Mouse (Mus musculus) NIH3T3 (cell line): ENCODE results near the gene Ccdc69.
A peak's percentile ranks its signal among the peaks of the same experiment; 100 is the strongest.
"Not testable (repeated sequence)": the region's sequence is repeated elsewhere in the genome, so short reads cannot be mapped to it uniquely, and the experiment has no call there.

Experiments used
- DNase-seq: peaks from one replicate; pipeline ENCODE4 v3.0.0-alpha.2; 2012; ENCODE audit warnings: low read depth

Ccdc69 gene

DNA sequence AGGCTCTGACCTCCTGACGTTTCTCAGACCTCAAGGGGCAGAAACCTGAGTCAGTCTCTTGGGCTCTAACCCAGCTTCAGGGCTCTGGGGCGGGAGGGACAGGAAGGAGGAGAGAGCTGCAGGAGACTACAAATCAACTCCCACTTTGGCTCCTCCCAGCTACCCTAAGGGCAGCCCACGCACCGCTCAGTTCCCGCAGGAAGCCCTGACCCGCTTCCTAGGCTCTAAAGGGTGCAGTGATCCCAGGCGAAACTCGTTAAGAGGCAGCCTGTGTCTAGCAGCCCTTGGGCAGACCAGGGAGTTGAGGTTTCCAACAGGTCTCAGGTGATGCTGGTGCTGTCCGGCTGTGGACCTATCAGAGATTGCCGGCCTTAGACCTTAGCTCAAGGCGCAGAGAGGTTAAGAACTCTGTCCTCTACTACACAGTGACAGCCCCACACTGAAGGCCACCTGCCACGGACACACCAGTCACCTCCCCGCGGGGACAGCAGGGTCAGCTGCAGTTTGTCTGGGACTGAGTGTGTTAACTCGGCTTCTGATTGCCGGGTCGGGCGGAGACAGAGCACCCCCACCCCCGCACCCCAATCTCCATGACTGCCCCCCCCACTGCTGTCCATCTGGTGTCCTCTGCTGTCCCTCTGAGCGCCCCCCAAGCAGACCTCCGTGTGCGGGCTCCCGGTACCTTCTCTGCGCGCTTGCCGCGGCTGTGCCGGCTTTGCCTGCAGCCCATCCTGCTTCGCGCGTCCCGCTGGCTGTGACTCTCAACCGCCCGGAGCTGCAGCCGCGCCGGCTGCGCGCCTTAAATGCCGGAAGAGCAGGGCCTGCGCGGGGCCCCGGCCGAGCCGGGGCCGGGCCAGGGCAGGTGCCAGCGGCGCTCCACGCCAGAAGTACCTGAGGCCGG lies at the start of gene Ccdc69:
Gene Ccdc69, minus strand, starts transcription at position 801 of the 901 bp plus-strand sequence.
- DNase-seq = peak; percentile 59

DNA sequence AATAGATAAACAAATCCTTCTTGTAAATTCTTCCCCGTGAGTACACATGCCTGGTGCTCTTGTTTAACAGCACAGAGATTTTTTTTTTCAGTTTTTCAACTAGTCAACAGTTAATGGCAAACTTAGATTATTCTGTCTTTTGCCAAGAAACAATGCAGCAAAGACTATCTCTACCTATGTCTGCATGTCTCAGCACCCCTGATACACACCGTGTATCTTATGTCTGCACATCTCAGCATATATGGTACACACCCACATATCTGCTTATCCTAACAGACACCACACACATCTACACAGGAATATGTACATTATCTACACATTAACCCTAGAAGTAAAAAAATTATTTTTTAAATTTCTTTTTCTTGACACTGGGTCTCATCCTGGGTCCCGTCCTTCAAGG lies 48.7 kb upstream of the Ccdc69 start:
- DNase-seq = no peak

GRCm38 (mm10) chr11:55121430-55121829 lies 43.5 kb upstream of the Ccdc69 start:
- DNase-seq = no peak

DNA sequence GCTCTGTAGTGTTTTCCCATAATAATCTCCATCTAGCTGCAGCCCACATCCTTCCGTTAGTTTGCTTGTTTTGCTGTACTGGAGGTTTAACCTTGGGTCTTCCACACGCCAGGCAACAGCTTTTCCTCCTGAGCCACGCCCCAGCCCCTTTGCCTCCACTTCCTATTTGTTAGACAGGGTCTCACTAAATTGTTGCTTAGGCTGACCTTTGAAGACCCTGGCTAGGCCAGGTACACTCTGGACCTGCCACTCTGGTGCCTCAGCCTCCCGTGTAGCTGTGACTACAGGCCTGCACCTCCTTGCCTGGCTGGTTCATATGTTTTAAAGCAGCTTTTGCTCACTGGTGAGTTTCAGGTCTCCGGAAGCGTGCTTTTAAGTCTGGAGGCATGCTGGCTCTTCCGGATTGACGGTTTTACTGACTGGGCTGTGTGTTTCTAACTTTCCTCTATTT lies 42.9 kb upstream of the Ccdc69 start:
- DNase-seq = no peak

GRCm38 (mm10) chr11:55120279-55120678 lies 42.3 kb upstream of the Ccdc69 start:
- no peak for DNase-seq

DNA sequence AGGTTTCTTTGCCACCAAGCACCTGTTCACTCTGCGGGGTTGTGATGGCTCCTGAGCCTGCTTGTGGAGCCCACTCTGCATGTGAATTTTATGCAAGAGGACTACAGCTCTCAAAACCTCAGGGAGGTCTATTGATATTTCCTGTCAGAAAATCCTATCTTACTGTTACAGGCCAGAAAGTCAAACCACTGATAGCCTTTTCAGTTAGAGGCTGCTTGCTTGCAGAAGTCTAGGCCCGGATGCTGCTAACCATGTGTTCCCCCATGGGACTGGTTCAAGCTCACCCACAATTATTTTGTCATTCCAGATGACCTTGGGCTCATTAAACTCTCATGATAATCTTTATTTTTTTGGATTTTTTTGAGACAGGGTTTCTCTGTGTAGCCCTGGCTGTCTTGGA lies 39.1 kb upstream of the Ccdc69 start:
- no peak for DNase-seq

DNA sequence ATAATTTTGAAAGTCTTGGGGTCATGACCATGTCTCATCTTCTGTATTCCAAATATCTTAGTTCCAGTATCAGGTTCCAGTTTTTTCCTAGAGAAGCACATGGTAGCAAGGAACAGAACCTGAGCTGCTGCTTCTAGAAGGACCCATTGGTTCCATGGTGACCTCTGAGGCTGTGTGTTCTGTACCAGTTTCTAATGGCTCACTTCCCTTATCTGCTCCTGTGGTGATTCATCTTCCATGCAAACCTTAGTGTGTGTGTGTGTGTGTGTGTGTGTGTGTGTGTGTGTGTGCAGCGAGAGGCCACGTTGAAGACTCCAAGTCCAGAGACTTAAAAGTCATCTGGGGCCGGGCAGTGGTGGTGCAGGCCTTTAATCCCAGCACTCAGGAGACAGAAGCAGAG lies 38.1 kb upstream of the Ccdc69 start:
- DNase-seq = no peak

DNA sequence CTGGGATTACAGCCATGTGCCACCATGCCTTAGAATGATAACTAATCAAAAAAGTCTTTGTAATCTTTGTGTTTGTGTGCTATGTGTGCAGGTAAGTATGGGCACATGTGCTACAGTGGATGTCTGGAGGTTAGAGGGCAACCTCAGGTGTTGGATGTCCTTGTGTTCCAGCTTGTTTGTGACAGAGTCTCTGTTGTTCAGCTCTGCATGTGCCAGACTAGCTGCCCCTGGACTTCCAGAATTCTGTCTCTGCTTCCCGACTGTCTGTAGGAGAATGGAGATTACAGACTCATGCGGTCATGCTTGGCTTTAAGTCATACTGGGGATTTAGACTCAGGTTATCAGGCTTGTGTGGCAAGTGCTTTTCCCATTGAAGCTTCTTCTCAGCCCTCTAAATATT lies 36.4 kb upstream of the Ccdc69 start:
- no peak for DNase-seq

DNA sequence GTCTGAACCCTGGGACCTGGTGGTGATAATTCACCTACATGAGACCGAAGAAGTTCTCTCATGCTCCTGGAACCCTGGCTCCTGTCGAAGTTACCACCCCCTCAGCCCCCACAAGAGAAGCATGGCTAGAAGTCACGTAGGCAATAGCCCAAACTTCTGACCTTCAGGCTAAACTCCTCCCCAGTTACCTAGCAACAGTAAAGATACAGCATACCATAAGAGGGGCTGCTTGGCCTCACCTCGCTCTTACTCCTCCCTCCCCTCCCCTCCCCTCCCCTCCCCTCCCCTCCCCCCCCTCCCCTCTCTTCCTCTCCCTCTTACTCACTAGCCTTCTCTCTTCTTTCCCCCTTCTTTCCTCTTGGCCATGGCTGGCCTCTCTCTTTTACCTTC lies 35.9 kb upstream of the Ccdc69 start:
- not testable (repeated sequence) for DNase-seq

- DNase-seq = no peak
Observed at GRCm38 (mm10) chr11:55113209-55113860, 35.4 kb upstream of the Ccdc69 start.

DNA sequence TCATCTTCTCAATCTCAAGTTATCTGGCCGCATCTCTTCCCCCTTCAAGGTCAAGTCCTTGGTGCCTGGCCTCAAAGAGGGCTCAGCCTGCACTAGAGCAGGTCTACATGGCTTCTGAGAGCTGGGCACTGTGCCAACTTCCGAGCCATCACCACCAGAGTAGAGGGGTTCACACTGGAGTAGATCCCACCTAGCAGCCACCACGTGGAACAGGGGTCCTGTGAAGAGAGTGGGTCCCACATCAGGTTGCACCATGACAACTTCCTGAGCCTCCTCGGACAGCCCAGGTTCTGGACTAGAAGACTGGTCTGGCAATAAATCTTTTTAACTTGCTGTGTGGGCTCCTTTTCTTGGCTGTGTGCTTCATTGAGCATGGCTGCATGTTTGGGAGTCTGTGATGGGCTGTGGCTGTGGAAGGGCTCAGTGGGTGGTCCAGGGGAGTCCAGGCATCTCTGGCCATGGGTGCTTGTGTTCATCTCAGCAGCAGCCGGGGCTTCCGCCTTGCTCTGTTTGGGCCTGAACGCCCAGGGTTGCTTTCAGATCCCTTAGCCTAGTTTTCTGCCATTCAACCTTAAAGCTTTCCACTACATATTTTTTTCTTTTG lies 32.7 kb upstream of the Ccdc69 start:
- DNase-seq = no peak

GRCm38 (mm10) chr11:55109521-55110300 lies 31.8 kb upstream of the Ccdc69 start:
- DNase-seq = no peak

DNA sequence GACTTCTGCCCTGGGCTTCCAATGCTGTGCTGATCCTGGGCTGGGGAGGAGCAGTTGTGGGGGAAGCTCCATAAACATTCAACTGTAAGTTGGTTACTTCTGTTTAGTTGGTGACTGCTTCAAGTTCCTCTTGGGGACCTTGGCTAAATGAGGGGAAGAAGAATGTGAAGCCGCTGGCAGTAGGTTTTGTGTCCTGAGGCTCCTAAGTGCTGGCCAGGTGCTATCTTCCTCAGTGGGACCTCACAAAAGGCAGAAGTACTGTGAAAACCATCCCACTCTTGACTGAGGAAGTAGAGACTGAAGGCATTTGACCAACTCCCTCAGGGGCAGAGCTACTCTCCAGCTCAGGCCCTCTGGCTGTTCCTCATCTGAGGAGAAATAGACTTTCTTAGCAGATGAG lies 28.7 kb upstream of the Ccdc69 start:
- DNase-seq = no peak

- no peak for DNase-seq
Observed at GRCm38 (mm10) chr11:55105389-55105788, 27.5 kb upstream of the Ccdc69 start.

DNA sequence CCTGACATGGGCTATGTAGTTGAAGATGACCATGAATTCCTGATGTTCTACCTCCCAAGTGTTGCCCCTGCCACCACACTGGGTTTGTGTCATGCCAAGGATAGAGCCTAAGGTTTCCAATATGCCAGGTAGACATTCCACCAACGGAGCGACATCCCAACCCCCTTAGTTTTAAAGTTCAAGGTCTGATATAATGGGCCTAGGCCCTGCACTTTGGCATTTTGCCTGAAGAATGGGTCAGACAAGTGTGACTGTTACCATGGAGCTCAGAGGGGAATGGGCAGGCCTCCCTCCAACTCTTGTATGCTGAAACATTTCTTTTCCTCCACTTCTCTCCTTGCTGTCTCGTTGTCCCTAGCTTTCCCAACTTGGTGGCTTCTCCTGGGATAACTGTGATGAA lies 25.3 kb upstream of the Ccdc69 start:
- no peak for DNase-seq

DNA sequence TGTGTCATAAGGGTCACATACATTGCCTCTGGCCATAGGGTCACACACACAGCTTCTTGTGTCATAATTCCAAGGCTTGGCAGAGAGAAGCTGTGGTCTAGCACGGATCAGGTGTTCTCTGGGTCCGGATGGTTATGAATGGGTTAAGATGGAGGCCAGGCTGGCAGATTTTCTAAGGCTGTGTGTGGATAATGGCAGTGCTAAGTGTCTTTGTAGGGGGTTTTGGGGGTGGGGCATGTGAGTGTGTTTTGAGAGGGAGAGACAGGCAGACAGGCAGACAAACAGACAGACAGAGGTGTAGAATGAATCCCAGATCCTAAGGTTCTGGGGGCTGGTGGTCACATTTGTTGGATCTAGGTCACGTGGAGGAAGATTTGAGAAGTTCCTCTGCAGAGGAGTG lies 24.1 kb upstream of the Ccdc69 start:
- no peak for DNase-seq

- DNase-seq = no peak
Observed at GRCm38 (mm10) chr11:55099868-55100267, 21.9 kb upstream of the Ccdc69 start.

- DNase-seq = no peak
Observed at GRCm38 (mm10) chr11:55099019-55099771, 21.3 kb upstream of the Ccdc69 start.

GRCm38 (mm10) chr11:55098189-55098915 lies 20.4 kb upstream of the Ccdc69 start:
- peak; percentile 22 for DNase-seq

- peak; percentile 93 for DNase-seq
Observed at GRCm38 (mm10) chr11:55097463-55098188, 19.7 kb upstream of the Ccdc69 start, which contains the start of gene Gm2a. Gene Gm2a (plus strand): TSS chr11:55098115.
